In genomic region chr4:53451887-53452286, GRCm38 (mm10) we compare ENCODE assay signal across 9 mouse cellular contexts. TPM values are rescaled to one million over a fixed set of nuclear protein-coding genes. Genes with fewer than 3 reads are reported as not detected.
DNase-seq lines count a peak whose midpoint lies in the region; ATAC-seq and TF ChIP-seq lines count a peak whose summit lies in the region.
"Had no signal": no experiment of that assay in that cellular context is flagged by ENCODE, and none has a peak within 500 bp of the region (broad histone marks: within the 10 kb centered on the region; RNA-seq: fewer than 3 reads in every experiment).

No protein-coding gene starts in this region.

- 51% methylated on average over 4 of the region's 4 CpGs for WGBS in kidney, embryonic 15.5 days
- 62% methylated on average over 4 of the region's 4 CpGs for WGBS in lung, embryonic 14.5 days
- WGBS in hindbrain, embryonic 16.5 days: 66% methylated on average over 4 of the region's 4 CpGs

- H3K9me3 ChIP-seq in kidney, embryonic 15.5 days (replicated peaks): no peaks in the 10 kb centered on the region
- H3K9me3 ChIP-seq in lung, embryonic 14.5 days (ENCODE audit: low read depth, low read length): no peaks in the 10 kb centered on the region
- H3K9me3 ChIP-seq in hindbrain, embryonic 16.5 days (ENCODE audit: control insufficient read depth, low read length): no peaks in the 10 kb centered on the region
- H3K9me3 ChIP-seq: liver, embryonic 13.5 days had no signal

- H3K4me2 ChIP-seq in kidney, embryonic 15.5 days: no peak overlapping the region
- no peak overlapping the region for H3K4me2 ChIP-seq in lung, embryonic 14.5 days
- H3K4me2 ChIP-seq in hindbrain, embryonic 16.5 days (ENCODE audit: low read length): no peak overlapping the region
- H3K4me2 ChIP-seq: liver, embryonic 13.5 days had no signal

- peaks cover 37% of the 10 kb centered on the region for H3K4me1 ChIP-seq in kidney, embryonic 15.5 days
- peaks cover 5% of the 10 kb centered on the region; the same call in 1 of the 2 replicates for H3K4me1 ChIP-seq in lung, embryonic 14.5 days (ENCODE audit: insufficient read depth)
- peaks cover 6% of the 10 kb centered on the region for H3K4me1 ChIP-seq in hindbrain, embryonic 16.5 days (ENCODE audit: control insufficient read depth, insufficient read depth, low read depth, low read length)

- H3K36me3 ChIP-seq in kidney, embryonic 15.5 days: no peaks in the 10 kb centered on the region
- H3K36me3 ChIP-seq in lung, embryonic 14.5 days (ENCODE audit: insufficient read depth): no peaks in the 10 kb centered on the region
- H3K36me3 ChIP-seq in hindbrain, embryonic 16.5 days (ENCODE audit: control insufficient read depth, insufficient read depth, low read length): no peaks in the 10 kb centered on the region
- H3K36me3 ChIP-seq: liver, embryonic 13.5 days had no signal

- no peaks in the 10 kb centered on the region for H3K27me3 ChIP-seq in kidney, embryonic 15.5 days
- no peaks in the 10 kb centered on the region for H3K27me3 ChIP-seq in lung, embryonic 14.5 days (ENCODE audit: insufficient read depth, low read length)
- H3K27me3 ChIP-seq in hindbrain, embryonic 16.5 days (replicated peaks; ENCODE audit: control insufficient read depth, insufficient read depth, low read length): no peaks in the 10 kb centered on the region
- H3K27me3 ChIP-seq: liver, embryonic 13.5 days had no signal

- TF ChIP-seq CTCF in lung, embryonic 14.5 days (IDR thresholded peaks at IDR 0.05; ENCODE audit: low read depth): peak; percentile 31

- peak; percentile 50 for ATAC-seq in kidney, embryonic 15.5 days (replicated peaks; ENCODE audit: low FRiP score)
- ATAC-seq in lung, embryonic 14.5 days (ENCODE audit: insufficient read depth): no peak
- ATAC-seq in hindbrain, embryonic 16.5 days: no peak

- DNase-seq in kidney, adult 11 months: no peak
- DNase-seq in MN1 (ENCODE audit: low spot score): peak; percentile 54
- peak; percentile 18 for DNase-seq in gastrocnemius, postnatal 25 days
- DNase-seq in lung, embryonic 14.5 days: peak; percentile 45
- DNase-seq in retina, postnatal 1 day: no peak
- DNase-seq in layer of hippocampus, adult 9-10 months (ENCODE audit: low spot score): no peak
- DNase-seq: liver, embryonic 13.5 days had no signal

- peak overlapping the region; percentile 76 for H3K27ac ChIP-seq in kidney, embryonic 15.5 days
- no peak overlapping the region for H3K27ac ChIP-seq in lung, embryonic 14.5 days (ENCODE audit: low read depth)
- H3K27ac ChIP-seq in hindbrain, embryonic 16.5 days (ENCODE audit: low read depth, low read length): no peak overlapping the region
- H3K27ac ChIP-seq: liver, embryonic 13.5 days had no signal

- no peak overlapping the region for H3K4me3 ChIP-seq in kidney, embryonic 15.5 days (replicated peaks)
- no peak overlapping the region for H3K4me3 ChIP-seq in lung, embryonic 14.5 days (ENCODE audit: low read depth, low read length)
- H3K4me3 ChIP-seq in hindbrain, embryonic 16.5 days (ENCODE audit: low read length): no peak overlapping the region
- H3K4me3 ChIP-seq: liver, embryonic 13.5 days had no signal

- no peak overlapping the region for H3K9ac ChIP-seq in kidney, embryonic 15.5 days
- H3K9ac ChIP-seq in lung, embryonic 14.5 days: no peak overlapping the region
- no peak overlapping the region for H3K9ac ChIP-seq in hindbrain, embryonic 16.5 days (ENCODE audit: low read depth, low read length)
- H3K9ac ChIP-seq: liver, embryonic 13.5 days had no signal

RNA-seq across cellular contexts. Expression of gene Slc44a1, which starts 11.7 kb away (rescaled TPM):
- polyA plus RNA-seq in kidney, embryonic 15.5 days (2015; fragmentation: Nextera tagmentation; extraction: Ambion mirVana): 38.0 and 38.1 TPM in 2 replicates
- 10 to 100 TPM; 16.2 to 18.6 TPM for total RNA-seq in gastrocnemius, postnatal 25 days (2021)
- 51.5 and 51.9 TPM in 2 replicates for polyA plus RNA-seq in lung, embryonic 14.5 days (2014; fragmentation: Nextera tagmentation; extraction: Ambion mirVana)
- 4.8 and 10.7 TPM in 2 replicates for polyA plus RNA-seq in hindbrain, embryonic 16.5 days (2015; fragmentation: Nextera tagmentation; extraction: Ambion mirVana)

Comparison
In these comparisons a context has a peak if more than half of its experiments do, and no peak if none do; other contexts are left out.
1. DNase-seq: peak in MN1 (single experiment), gastrocnemius, postnatal 25 days (single experiment) and lung, embryonic 14.5 days (single experiment); none in kidney, adult 11 months (single experiment), retina, postnatal 1 day (single experiment) and layer of hippocampus, adult 9-10 months (single experiment).